Mouse (Mus musculus): ENCODE measurements around the gene Atg14. TPM values are rescaled to one million over a fixed set of nuclear protein-coding genes. Genes with fewer than 3 reads are reported as not detected.
A peak's percentile ranks its signal among the peaks of the same experiment; 100 is the strongest.
"Not testable (repeated sequence)": the region's sequence is repeated elsewhere in the genome, so short reads cannot be mapped to it uniquely, and the experiment has no call there.

Gene Atg14
- polyA plus RNA-seq, 1 experiment, result 4.2 TPM

- Histone ChIP-seq H3K4me3 (ENCODE audit: extremely low read depth, insufficient read depth, insufficient read length) (no peak overlapping the region), H3K36me3 (ENCODE audit: control insufficient read depth, insufficient read depth, low read length) (no peaks in the 10 kb centered on the region), H3K27ac (ENCODE audit: insufficient read depth, low read length) (no peak overlapping the region), H3K27me3 (ENCODE audit: control insufficient read depth, insufficient read depth, low read length) (no peaks in the 10 kb centered on the region), H3K4me1 (ENCODE audit: control insufficient read depth, insufficient read depth, insufficient read length) (no peaks in the 10 kb centered on the region)
- no peak for DNase-seq (ENCODE audit: low read depth in 1 of 2, low spot score in 2 of 2)
- WGBS, result 43% methylated on average over 11 of the region's 11 CpGs
- TF ChIP-seq POLR2A (IDR thresholded peaks at IDR 0.05; ENCODE audit: low read depth, low read length) (no peak), CTCF (IDR thresholded peaks at IDR 0.05; ENCODE audit: extremely low read depth, insufficient read depth, insufficient read length, insufficient replicate concordance) (no peak)
Observed at GRCm38 (mm10) chr14:47533365-47534175, 36.9 kb downstream of the Atg14 start.

- no peaks in the 10 kb centered on the region for H3K27me3 ChIP-seq (ENCODE audit: control insufficient read depth, insufficient read depth, low read length)
- TF ChIP-seq POLR2A (IDR thresholded peaks at IDR 0.05; ENCODE audit: low read depth, low read length), result no peak
- TF ChIP-seq CTCF (IDR thresholded peaks at IDR 0.05; ENCODE audit: extremely low read depth, insufficient read depth, insufficient read length, insufficient replicate concordance), result no peak
- no peak overlapping the region for H3K27ac ChIP-seq (ENCODE audit: insufficient read depth, low read length)
- no peaks in the 10 kb centered on the region for H3K36me3 ChIP-seq (ENCODE audit: control insufficient read depth, insufficient read depth, low read length)
- 80% methylated on average over 1 of the region's 1 CpGs for WGBS
- DNase-seq (ENCODE audit: low read depth in 1 of 2, low spot score in 2 of 2), result no peak
- H3K4me3 ChIP-seq (ENCODE audit: extremely low read depth, insufficient read depth, insufficient read length), result no peak overlapping the region
- no peaks in the 10 kb centered on the region for H3K4me1 ChIP-seq (ENCODE audit: control insufficient read depth, insufficient read depth, insufficient read length)
Observed at GRCm38 (mm10) chr14:47532496-47532895, 38.0 kb downstream of the Atg14 start.

GRCm38 (mm10) chr14:47529592-47529991 lies 40.9 kb downstream of the Atg14 start:
- H3K27me3 ChIP-seq (ENCODE audit: control insufficient read depth, insufficient read depth, low read length); H3K27ac ChIP-seq (ENCODE audit: insufficient read depth, low read length); H3K4me3 ChIP-seq (ENCODE audit: extremely low read depth, insufficient read depth, insufficient read length); H3K4me1 ChIP-seq (ENCODE audit: control insufficient read depth, insufficient read depth, insufficient read length); H3K36me3 ChIP-seq (ENCODE audit: control insufficient read depth, insufficient read depth, low read length); DNase-seq (ENCODE audit: low read depth in 1 of 2, low spot score in 2 of 2): not testable (repeated sequence)
- 95% methylated on average over 12 of the region's 12 CpGs for WGBS

DNA sequence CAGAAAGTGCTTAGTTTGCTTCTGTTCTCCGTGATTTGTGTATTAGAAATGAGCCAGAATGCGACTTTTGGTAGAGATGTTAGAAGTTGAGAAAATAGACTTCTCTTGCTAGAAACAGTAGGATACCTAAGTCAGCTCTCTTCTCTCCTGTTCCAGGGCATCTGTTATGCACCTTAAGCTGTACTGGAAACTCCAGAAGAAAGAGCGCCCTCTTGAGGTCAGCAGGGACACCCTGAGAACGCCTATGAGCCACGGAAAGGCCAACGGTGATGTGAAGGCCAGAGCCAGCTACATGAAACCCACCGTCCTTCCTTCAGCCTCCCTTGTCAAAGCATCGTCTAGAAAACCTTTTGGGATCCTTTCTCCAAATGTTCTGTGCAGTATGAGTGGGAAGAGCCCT lies 41.4 kb downstream of the Atg14 start:
- peaks cover 1% of the 10 kb centered on the region; the same call in 1 of the 2 replicates for H3K36me3 ChIP-seq (ENCODE audit: control insufficient read depth, insufficient read depth, low read length)
- no peaks in the 10 kb centered on the region for H3K27me3 ChIP-seq (ENCODE audit: control insufficient read depth, insufficient read depth, low read length)
- WGBS, result 45% methylated on average over 8 of the region's 8 CpGs
- H3K4me3 ChIP-seq (ENCODE audit: extremely low read depth, insufficient read depth, insufficient read length), result no peak overlapping the region
- peak; percentile 32 to 41 for DNase-seq (ENCODE audit: low read depth in 1 of 2, low spot score in 2 of 2)
- no peak for TF ChIP-seq POLR2A (IDR thresholded peaks at IDR 0.05; ENCODE audit: low read depth, low read length)
- peak; percentile 58; the same call in 1 of the 2 replicates for TF ChIP-seq CTCF (IDR thresholded peaks at IDR 0.05; ENCODE audit: extremely low read depth, insufficient read depth, insufficient read length, insufficient replicate concordance)
- no peaks in the 10 kb centered on the region for H3K4me1 ChIP-seq (ENCODE audit: control insufficient read depth, insufficient read depth, insufficient read length)
- no peak overlapping the region for H3K27ac ChIP-seq (ENCODE audit: insufficient read depth, low read length)

DNA sequence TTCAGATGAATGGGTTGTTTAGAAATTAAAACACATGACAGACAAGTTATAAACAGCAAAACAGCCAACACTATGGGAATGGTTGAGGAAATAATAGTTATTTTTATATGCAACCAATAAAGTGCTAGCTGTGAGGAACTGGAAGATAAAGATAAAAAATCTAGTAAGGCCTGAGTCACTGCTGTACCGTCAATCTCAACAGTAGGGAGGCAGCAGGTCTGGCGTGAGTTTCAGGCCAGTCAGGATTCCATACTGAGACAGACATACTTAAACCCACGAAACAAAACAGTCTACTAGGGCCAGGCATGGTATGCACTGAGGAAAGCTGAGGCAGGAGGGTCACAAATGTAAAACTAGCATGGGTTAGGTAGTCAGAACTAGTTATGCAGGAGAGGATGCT lies 42.2 kb downstream of the Atg14 start:
- Histone ChIP-seq H3K4me1 (ENCODE audit: control insufficient read depth, insufficient read depth, insufficient read length) (no peaks in the 10 kb centered on the region), H3K36me3 (ENCODE audit: control insufficient read depth, insufficient read depth, low read length) (peaks cover 1% of the 10 kb centered on the region; the same call in 1 of the 2 replicates), H3K27me3 (ENCODE audit: control insufficient read depth, insufficient read depth, low read length) (no peaks in the 10 kb centered on the region), H3K27ac (ENCODE audit: insufficient read depth, low read length) (no peak overlapping the region), H3K4me3 (ENCODE audit: extremely low read depth, insufficient read depth, insufficient read length) (no peak overlapping the region)
- DNase-seq (ENCODE audit: low read depth in 1 of 2, low spot score in 2 of 2), result no peak
- no peak for TF ChIP-seq POLR2A (IDR thresholded peaks at IDR 0.05; ENCODE audit: low read depth, low read length)
- TF ChIP-seq CTCF (IDR thresholded peaks at IDR 0.05; ENCODE audit: extremely low read depth, insufficient read depth, insufficient read length, insufficient replicate concordance), result no peak
- 86% methylated on average over 3 of the region's 3 CpGs for WGBS

DNA sequence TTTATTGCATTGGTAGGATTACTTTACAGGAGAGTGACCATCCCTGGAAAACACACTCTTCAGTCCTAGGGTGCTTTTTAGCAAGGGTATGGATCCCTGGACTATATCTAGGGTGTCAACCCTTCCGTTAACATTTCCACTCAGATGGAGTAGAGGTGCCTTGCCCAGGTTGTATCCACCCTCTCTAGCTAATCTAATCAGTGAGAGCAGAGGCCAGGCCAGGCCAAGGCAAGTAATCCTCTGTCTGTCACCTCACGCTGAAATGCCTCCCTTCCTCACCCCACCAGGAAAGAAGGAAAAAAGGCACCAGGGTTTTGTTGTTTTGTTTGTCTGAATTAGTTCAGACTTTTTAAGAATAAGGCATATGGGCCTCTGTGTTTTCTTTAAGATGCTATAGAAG lies 42.6 kb downstream of the Atg14 start:
- H3K27me3 ChIP-seq (ENCODE audit: control insufficient read depth, insufficient read depth, low read length), result no peaks in the 10 kb centered on the region
- WGBS, result 89% methylated on average over 2 of the region's 2 CpGs
- no peak overlapping the region for H3K27ac ChIP-seq (ENCODE audit: insufficient read depth, low read length)
- no peak overlapping the region for H3K4me3 ChIP-seq (ENCODE audit: extremely low read depth, insufficient read depth, insufficient read length)
- H3K36me3 ChIP-seq (ENCODE audit: control insufficient read depth, insufficient read depth, low read length), result peaks cover 1% of the 10 kb centered on the region; the same call in 1 of the 2 replicates
- DNase-seq (ENCODE audit: low read depth in 1 of 2, low spot score in 2 of 2), result no peak
- TF ChIP-seq POLR2A (IDR thresholded peaks at IDR 0.05; ENCODE audit: low read depth, low read length), result no peak
- no peak for TF ChIP-seq CTCF (IDR thresholded peaks at IDR 0.05; ENCODE audit: extremely low read depth, insufficient read depth, insufficient read length, insufficient replicate concordance)
- no peaks in the 10 kb centered on the region for H3K4me1 ChIP-seq (ENCODE audit: control insufficient read depth, insufficient read depth, insufficient read length)

- Histone ChIP-seq H3K4me3 (ENCODE audit: extremely low read depth, insufficient read depth, insufficient read length) (no peak overlapping the region), H3K27ac (ENCODE audit: insufficient read depth, low read length) (no peak overlapping the region), H3K27me3 (ENCODE audit: control insufficient read depth, insufficient read depth, low read length) (no peaks in the 10 kb centered on the region), H3K4me1 (ENCODE audit: control insufficient read depth, insufficient read depth, insufficient read length) (no peaks in the 10 kb centered on the region), H3K36me3 (ENCODE audit: control insufficient read depth, insufficient read depth, low read length) (peaks cover 1% of the 10 kb centered on the region; the same call in 1 of the 2 replicates)
- TF ChIP-seq CTCF (IDR thresholded peaks at IDR 0.05; ENCODE audit: extremely low read depth, insufficient read depth, insufficient read length, insufficient replicate concordance) (no peak), POLR2A (IDR thresholded peaks at IDR 0.05; ENCODE audit: low read depth, low read length) (no peak)
- 96% methylated on average over 5 of the region's 5 CpGs for WGBS
- no peak for DNase-seq (ENCODE audit: low read depth in 1 of 2, low spot score in 2 of 2)
Observed at GRCm38 (mm10) chr14:47525861-47526260, 44.6 kb downstream of the Atg14 start.

Data from spleen, adult 2 months (tissue).